Mouse (Mus musculus): ENCODE measurements around the gene Olfr71. TPM values are rescaled to one million over a fixed set of nuclear protein-coding genes. Genes with fewer than 3 reads are reported as not detected.

Olfr71 gene
- polyA plus RNA-seq, 1 experiment: not detected

DNA sequence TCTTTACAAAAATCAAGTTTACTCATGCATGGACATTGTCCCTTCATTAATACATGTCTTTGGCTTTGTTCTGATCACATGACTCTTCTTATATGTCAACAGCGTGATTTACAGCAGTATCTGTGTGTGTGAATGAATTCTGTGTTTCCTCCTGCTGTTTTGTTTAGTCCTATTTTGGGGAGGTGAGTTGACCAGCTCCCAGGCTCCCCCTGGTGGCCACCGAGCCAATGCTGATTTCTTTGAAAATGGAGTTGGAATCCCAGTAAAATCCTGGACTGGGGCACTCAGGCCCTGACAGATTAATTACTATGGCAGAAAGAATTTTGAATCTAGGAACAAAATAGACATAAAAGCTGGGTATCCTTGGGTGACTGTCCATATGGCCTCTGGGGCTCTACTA lies 1.8 kb upstream of the Olfr71 start:
- TF ChIP-seq USF1 (IDR thresholded peaks at IDR 0.05; ENCODE audit: low read depth) (no peak), MYOD1 (IDR thresholded peaks at IDR 0.05; ENCODE audit: control insufficient read depth, insufficient read length, low read depth) (no peak), MYOG (IDR thresholded peaks at IDR 0.05; ENCODE audit: control insufficient read depth, extremely low read depth, insufficient read length) (no peak), FOSL1 (IDR thresholded peaks at IDR 0.05; ENCODE audit: insufficient read depth, low read length, poor library complexity, severe bottlenecking) (no peak), CEBPB (IDR thresholded peaks at IDR 0.05; ENCODE audit: low read depth) (no peak), CTCF (IDR thresholded peaks at IDR 0.05; ENCODE audit: control insufficient read depth, insufficient read depth, insufficient read length) (peak; percentile 44), MAX (IDR thresholded peaks at IDR 0.05) (no peak)
- no peaks in the 10 kb centered on the region for H3K79me3 ChIP-seq (ENCODE audit: low read depth)
- H3K27me3 ChIP-seq (ENCODE audit: control insufficient read depth, insufficient read depth, insufficient read length): peaks cover 42% of the 10 kb centered on the region
- no peaks in the 10 kb centered on the region for H3K79me2 ChIP-seq (ENCODE audit: control insufficient read depth, insufficient read depth)
- no peaks in the 10 kb centered on the region for H3K36me3 ChIP-seq (ENCODE audit: control insufficient read depth, insufficient read depth)
- no peak overlapping the region for H3ac ChIP-seq (ENCODE audit: control insufficient read depth, insufficient read length, low read depth)
- H3K4me3 ChIP-seq (ENCODE audit: insufficient read depth, poor library complexity, severe bottlenecking): no peak overlapping the region

DNA sequence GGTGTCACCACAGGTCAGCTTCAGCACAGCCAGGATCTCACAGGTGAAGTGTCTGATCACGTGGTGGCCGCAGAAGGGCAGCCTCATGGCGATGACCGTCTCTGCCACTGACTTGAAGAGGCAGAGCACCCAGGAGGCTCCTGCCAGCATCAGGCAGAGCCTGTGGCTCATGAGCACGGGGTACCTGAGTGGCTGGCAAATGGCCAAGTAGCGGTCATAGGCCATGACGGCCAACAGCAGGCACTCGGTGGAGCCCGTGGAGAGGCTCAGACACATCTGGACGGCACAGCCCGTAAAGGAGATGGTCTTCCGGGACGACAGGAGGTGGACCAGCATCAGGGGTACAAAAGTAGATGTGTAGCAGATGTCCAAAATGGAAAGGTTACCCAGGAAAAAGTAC lies 4.1 kb downstream of the Olfr71 start:
- H3K79me2 ChIP-seq (ENCODE audit: control insufficient read depth, insufficient read depth): no peaks in the 10 kb centered on the region
- TF ChIP-seq FOSL1 (IDR thresholded peaks at IDR 0.05; ENCODE audit: insufficient read depth, low read length, poor library complexity, severe bottlenecking): no peak
- TF ChIP-seq USF1 (IDR thresholded peaks at IDR 0.05; ENCODE audit: low read depth): no peak
- TF ChIP-seq CTCF (IDR thresholded peaks at IDR 0.05; ENCODE audit: control insufficient read depth, insufficient read depth, insufficient read length): no peak
- TF ChIP-seq MAX (IDR thresholded peaks at IDR 0.05): no peak
- TF ChIP-seq MYOD1 (IDR thresholded peaks at IDR 0.05; ENCODE audit: control insufficient read depth, insufficient read length, low read depth): no peak
- TF ChIP-seq CEBPB (IDR thresholded peaks at IDR 0.05; ENCODE audit: low read depth): no peak
- no peak for TF ChIP-seq MYOG (IDR thresholded peaks at IDR 0.05; ENCODE audit: control insufficient read depth, extremely low read depth, insufficient read length)

DNA sequence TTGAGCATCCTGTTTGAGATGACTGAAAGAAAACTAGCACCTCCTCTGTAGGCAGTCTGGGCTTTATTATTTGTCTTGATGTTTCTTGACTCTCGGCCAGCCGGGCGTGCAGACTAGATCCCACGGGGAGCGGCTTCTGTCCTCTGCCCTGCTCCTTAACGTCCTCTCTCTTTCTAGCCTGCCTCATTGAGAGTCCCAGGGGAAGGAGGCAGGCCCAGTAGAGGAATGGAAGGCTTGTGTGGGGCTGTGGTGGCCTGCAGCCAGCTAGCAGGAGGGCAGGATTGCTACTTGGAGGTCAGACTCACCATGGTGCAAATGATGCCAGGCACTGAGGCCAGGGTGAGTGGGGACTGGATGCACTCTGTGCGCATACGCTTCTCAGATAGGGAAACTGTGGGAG lies 6.2 kb downstream of the Olfr71 start:
- Histone ChIP-seq H3K4me3 (ENCODE audit: insufficient read depth, poor library complexity, severe bottlenecking) (no peak overlapping the region), H3K36me3 (ENCODE audit: control insufficient read depth, insufficient read depth) (no peaks in the 10 kb centered on the region), H3K79me2 (ENCODE audit: control insufficient read depth, insufficient read depth) (no peaks in the 10 kb centered on the region), H3K79me3 (ENCODE audit: low read depth) (no peaks in the 10 kb centered on the region), H3K27me3 (ENCODE audit: control insufficient read depth, insufficient read depth, insufficient read length) (peaks cover 53% of the 10 kb centered on the region), H3ac (ENCODE audit: control insufficient read depth, insufficient read length, low read depth) (no peak overlapping the region)
- no peak for TF ChIP-seq MYOD1 (IDR thresholded peaks at IDR 0.05; ENCODE audit: control insufficient read depth, insufficient read length, low read depth)
- no peak for TF ChIP-seq CTCF (IDR thresholded peaks at IDR 0.05; ENCODE audit: control insufficient read depth, insufficient read depth, insufficient read length)
- no peak for TF ChIP-seq MAX (IDR thresholded peaks at IDR 0.05)
- TF ChIP-seq CEBPB (IDR thresholded peaks at IDR 0.05; ENCODE audit: low read depth): no peak
- TF ChIP-seq FOSL1 (IDR thresholded peaks at IDR 0.05; ENCODE audit: insufficient read depth, low read length, poor library complexity, severe bottlenecking): no peak
- TF ChIP-seq USF1 (IDR thresholded peaks at IDR 0.05; ENCODE audit: low read depth): no peak
- TF ChIP-seq MYOG (IDR thresholded peaks at IDR 0.05; ENCODE audit: control insufficient read depth, extremely low read depth, insufficient read length): no peak

More for the DNA sequence above, 4.1 kb downstream of the Olfr71 start:
- H3K79me3 ChIP-seq (ENCODE audit: low read depth): no peaks in the 10 kb centered on the region
- H3K27me3 ChIP-seq (ENCODE audit: control insufficient read depth, insufficient read depth, insufficient read length): peaks cover 65% of the 10 kb centered on the region
- H3ac ChIP-seq (ENCODE audit: control insufficient read depth, insufficient read length, low read depth): no peak overlapping the region
- H3K4me3 ChIP-seq (ENCODE audit: insufficient read depth, poor library complexity, severe bottlenecking): no peak overlapping the region
- H3K36me3 ChIP-seq (ENCODE audit: control insufficient read depth, insufficient read depth): no peaks in the 10 kb centered on the region

DNA sequence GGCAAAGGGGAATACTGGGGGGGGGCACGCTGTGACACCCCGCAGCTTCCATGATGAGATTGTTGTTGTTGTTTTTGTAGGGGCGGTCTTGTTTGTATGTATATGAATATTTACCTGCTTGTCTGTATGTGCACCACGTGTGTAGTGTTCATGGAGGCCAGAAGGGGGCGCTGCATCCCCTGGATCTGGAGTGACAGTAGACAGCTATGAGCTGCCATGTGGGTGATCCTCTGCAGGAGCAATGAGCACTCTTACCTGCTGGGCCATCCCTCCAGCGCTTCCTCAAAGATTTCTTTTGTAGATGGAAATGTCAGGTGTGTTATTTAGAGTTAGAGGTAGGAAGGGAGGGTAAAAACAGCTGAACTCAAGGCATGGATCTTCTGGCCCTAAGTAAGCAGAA lies 6.6 kb downstream of the Olfr71 start:
- Histone ChIP-seq H3K36me3 (ENCODE audit: control insufficient read depth, insufficient read depth) (no peaks in the 10 kb centered on the region), H3K27me3 (ENCODE audit: control insufficient read depth, insufficient read depth, insufficient read length) (peaks cover 50% of the 10 kb centered on the region), H3K79me3 (ENCODE audit: low read depth) (no peaks in the 10 kb centered on the region), H3K4me3 (ENCODE audit: insufficient read depth, poor library complexity, severe bottlenecking) (no peak overlapping the region), H3ac (ENCODE audit: control insufficient read depth, insufficient read length, low read depth) (no peak overlapping the region), H3K79me2 (ENCODE audit: control insufficient read depth, insufficient read depth) (no peaks in the 10 kb centered on the region)
- TF ChIP-seq USF1 (IDR thresholded peaks at IDR 0.05; ENCODE audit: low read depth): no peak
- no peak for TF ChIP-seq FOSL1 (IDR thresholded peaks at IDR 0.05; ENCODE audit: insufficient read depth, low read length, poor library complexity, severe bottlenecking)
- no peak for TF ChIP-seq MYOG (IDR thresholded peaks at IDR 0.05; ENCODE audit: control insufficient read depth, extremely low read depth, insufficient read length)
- no peak for TF ChIP-seq CTCF (IDR thresholded peaks at IDR 0.05; ENCODE audit: control insufficient read depth, insufficient read depth, insufficient read length)
- TF ChIP-seq CEBPB (IDR thresholded peaks at IDR 0.05; ENCODE audit: low read depth): no peak
- TF ChIP-seq MAX (IDR thresholded peaks at IDR 0.05): no peak
- TF ChIP-seq MYOD1 (IDR thresholded peaks at IDR 0.05; ENCODE audit: control insufficient read depth, insufficient read length, low read depth): no peak

DNA sequence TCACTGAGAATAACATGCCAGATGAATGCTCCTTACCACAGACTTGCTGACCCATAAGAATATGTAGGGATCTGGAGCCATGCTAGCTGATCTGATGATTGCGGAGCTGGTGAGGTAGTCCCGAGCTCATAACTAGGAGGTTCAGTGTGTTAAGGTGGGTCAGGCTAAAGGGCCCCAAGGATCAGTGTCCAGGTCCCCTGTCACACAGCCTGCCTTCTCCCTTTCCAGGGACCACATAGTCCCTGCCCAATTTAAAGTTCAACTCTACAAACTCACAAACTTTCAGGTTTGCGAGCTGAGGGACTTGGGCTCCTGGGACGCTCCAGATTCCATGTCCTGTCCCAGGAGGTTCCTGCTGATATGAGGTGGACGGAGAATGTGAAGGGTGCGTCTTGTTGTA lies 9.3 kb downstream of the Olfr71 start, which contains the start of gene Olfr70:
Olfr70 (minus strand) TSS at position 101 of the 400 bp plus-strand sequence.
- H3K36me3 ChIP-seq (ENCODE audit: control insufficient read depth, insufficient read depth): no peaks in the 10 kb centered on the region
- H3K79me2 ChIP-seq (ENCODE audit: control insufficient read depth, insufficient read depth): no peaks in the 10 kb centered on the region
- H3K79me3 ChIP-seq (ENCODE audit: low read depth): no peaks in the 10 kb centered on the region
- H3K27me3 ChIP-seq (ENCODE audit: control insufficient read depth, insufficient read depth, insufficient read length): peaks cover 22% of the 10 kb centered on the region
- no peak within 1 kb of the TSS for H3K4me3 ChIP-seq (ENCODE audit: insufficient read depth, poor library complexity, severe bottlenecking)
- H3ac ChIP-seq (ENCODE audit: control insufficient read depth, insufficient read length, low read depth): no peak within 1 kb of the TSS
- TF ChIP-seq MYOG (IDR thresholded peaks at IDR 0.05; ENCODE audit: control insufficient read depth, extremely low read depth, insufficient read length): no peak
- no peak for TF ChIP-seq CTCF (IDR thresholded peaks at IDR 0.05; ENCODE audit: control insufficient read depth, insufficient read depth, insufficient read length)
- TF ChIP-seq USF1 (IDR thresholded peaks at IDR 0.05; ENCODE audit: low read depth): no peak
- TF ChIP-seq CEBPB (IDR thresholded peaks at IDR 0.05; ENCODE audit: low read depth): no peak
- no peak for TF ChIP-seq MYOD1 (IDR thresholded peaks at IDR 0.05; ENCODE audit: control insufficient read depth, insufficient read length, low read depth)
- no peak for TF ChIP-seq MAX (IDR thresholded peaks at IDR 0.05)

DNA sequence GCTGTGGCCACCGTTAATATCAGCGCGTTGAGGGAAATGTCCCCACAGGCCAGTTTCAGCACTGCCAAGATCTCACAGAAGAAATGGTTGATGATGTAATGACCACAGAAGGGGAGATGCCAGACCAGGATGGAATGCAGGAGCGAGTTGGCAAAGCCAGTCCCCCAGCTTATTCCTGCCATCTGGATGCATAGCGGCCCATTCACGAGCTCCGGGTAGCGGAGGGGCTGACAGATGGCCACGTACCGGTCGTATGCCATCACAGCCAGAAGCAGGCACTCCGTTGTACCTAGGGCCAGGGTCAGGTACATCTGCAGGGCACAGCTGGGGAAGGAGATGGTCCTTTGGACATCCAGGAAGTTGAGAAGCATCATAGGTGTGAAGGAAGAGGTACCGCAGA lies 13.5 kb downstream of the Olfr71 start:
- H3ac ChIP-seq (ENCODE audit: control insufficient read depth, insufficient read length, low read depth): no peak overlapping the region
- H3K79me3 ChIP-seq (ENCODE audit: low read depth): no peaks in the 10 kb centered on the region
- H3K27me3 ChIP-seq (ENCODE audit: control insufficient read depth, insufficient read depth, insufficient read length): peaks cover 3% of the 10 kb centered on the region
- H3K4me3 ChIP-seq (ENCODE audit: insufficient read depth, poor library complexity, severe bottlenecking): no peak overlapping the region
- no peak for TF ChIP-seq CTCF (IDR thresholded peaks at IDR 0.05; ENCODE audit: control insufficient read depth, insufficient read depth, insufficient read length)
- TF ChIP-seq MYOG (IDR thresholded peaks at IDR 0.05; ENCODE audit: control insufficient read depth, extremely low read depth, insufficient read length): no peak
- peak; percentile 38 for TF ChIP-seq MYOD1 (IDR thresholded peaks at IDR 0.05; ENCODE audit: control insufficient read depth, insufficient read length, low read depth)
- TF ChIP-seq FOSL1 (IDR thresholded peaks at IDR 0.05; ENCODE audit: insufficient read depth, low read length, poor library complexity, severe bottlenecking): no peak
- peak; percentile 20 for TF ChIP-seq MAX (IDR thresholded peaks at IDR 0.05)
- no peak for TF ChIP-seq CEBPB (IDR thresholded peaks at IDR 0.05; ENCODE audit: low read depth)
- H3K79me2 ChIP-seq (ENCODE audit: control insufficient read depth, insufficient read depth): no peaks in the 10 kb centered on the region
- H3K36me3 ChIP-seq (ENCODE audit: control insufficient read depth, insufficient read depth): no peaks in the 10 kb centered on the region

Data from C2C12 (cell line).